Mouse (Mus musculus): ENCODE results near the gene Ankrd34a. TPM values are rescaled to one million over a fixed set of nuclear protein-coding genes. Genes with fewer than 3 reads are reported as not detected.

Gene Ankrd34a
- polyA plus RNA-seq, 1 experiment from 2014 or later, result 2.0 TPM

GRCm38 (mm10) chr3:96555041-96555596, 41.3 kb upstream of the Ankrd34a start:
- 25% methylated on average over 12 of the region's 12 CpGs for WGBS
- Histone ChIP-seq H3K9me3 (ENCODE audit: control insufficient read depth, low read length) (no peaks in the 10 kb centered on the region), H3K27me3 (replicated peaks; ENCODE audit: control insufficient read depth, insufficient read depth, low read length) (no peaks in the 10 kb centered on the region), H3K27ac (ENCODE audit: low read length) (peak overlapping the region; percentile 75), H3K4me2 (ENCODE audit: low read depth, low read length) (0 out of 2 replicates have a peak overlapping the region, but pooled peaks have one; percentile 17), H3K4me1 (ENCODE audit: control insufficient read depth, insufficient read depth, low read length) (peaks cover 29% of the 10 kb centered on the region), H3K36me3 (ENCODE audit: control insufficient read depth, insufficient read depth, low read length) (peaks cover 5% of the 10 kb centered on the region; the same call in 1 of the 2 replicates), H3K9ac (ENCODE audit: low read depth, low read length) (0 out of 2 replicates have a peak overlapping the region, but pooled peaks have one; percentile 9), H3K4me3 (ENCODE audit: low read length) (no peak overlapping the region)
- peak; percentile 21 for ATAC-seq

DNA sequence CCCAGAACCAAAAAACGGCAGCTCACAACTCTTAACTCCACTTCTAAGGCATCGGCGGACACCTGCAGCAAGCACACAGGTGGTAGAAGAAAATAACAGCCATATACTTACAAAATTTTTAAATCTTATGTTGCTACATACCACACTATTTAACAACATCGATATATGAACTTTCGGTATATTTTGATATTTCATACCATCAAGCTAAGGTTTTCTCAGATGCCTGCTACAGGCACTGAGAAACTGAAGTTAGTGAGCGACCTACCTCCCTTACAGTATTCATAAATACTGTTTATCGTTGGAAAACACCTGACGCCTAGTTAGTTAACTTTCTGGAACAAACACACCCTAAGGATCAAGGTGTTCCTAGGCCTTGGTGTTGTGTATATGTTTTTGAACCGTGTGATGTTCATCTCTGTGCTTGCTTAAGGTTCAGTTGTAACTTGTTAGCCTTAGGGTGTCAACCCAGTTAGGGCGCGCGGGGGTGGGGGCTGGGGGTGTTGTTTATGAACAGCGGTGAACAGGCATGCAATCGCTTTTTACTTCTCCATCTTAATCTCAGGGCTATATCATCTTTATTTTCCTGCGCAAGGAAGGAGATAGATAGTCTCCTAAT, 40.3 kb upstream of the Ankrd34a start:
- Histone ChIP-seq H3K27me3 (replicated peaks; ENCODE audit: control insufficient read depth, insufficient read depth, low read length) (no peaks in the 10 kb centered on the region), H3K27ac (ENCODE audit: low read length) (peak overlapping the region; percentile 96), H3K9me3 (ENCODE audit: control insufficient read depth, low read length) (no peaks in the 10 kb centered on the region), H3K36me3 (ENCODE audit: control insufficient read depth, insufficient read depth, low read length) (peaks cover 9% of the 10 kb centered on the region), H3K4me2 (ENCODE audit: low read depth, low read length) (peak overlapping the region; percentile 86), H3K4me1 (ENCODE audit: control insufficient read depth, insufficient read depth, low read length) (peaks cover 39% of the 10 kb centered on the region), H3K9ac (ENCODE audit: low read depth, low read length) (peak overlapping the region; percentile 76), H3K4me3 (ENCODE audit: low read length) (peak overlapping the region; percentile 89)
- no peak for ATAC-seq
- 66% methylated on average over 15 of the region's 15 CpGs for WGBS

DNA sequence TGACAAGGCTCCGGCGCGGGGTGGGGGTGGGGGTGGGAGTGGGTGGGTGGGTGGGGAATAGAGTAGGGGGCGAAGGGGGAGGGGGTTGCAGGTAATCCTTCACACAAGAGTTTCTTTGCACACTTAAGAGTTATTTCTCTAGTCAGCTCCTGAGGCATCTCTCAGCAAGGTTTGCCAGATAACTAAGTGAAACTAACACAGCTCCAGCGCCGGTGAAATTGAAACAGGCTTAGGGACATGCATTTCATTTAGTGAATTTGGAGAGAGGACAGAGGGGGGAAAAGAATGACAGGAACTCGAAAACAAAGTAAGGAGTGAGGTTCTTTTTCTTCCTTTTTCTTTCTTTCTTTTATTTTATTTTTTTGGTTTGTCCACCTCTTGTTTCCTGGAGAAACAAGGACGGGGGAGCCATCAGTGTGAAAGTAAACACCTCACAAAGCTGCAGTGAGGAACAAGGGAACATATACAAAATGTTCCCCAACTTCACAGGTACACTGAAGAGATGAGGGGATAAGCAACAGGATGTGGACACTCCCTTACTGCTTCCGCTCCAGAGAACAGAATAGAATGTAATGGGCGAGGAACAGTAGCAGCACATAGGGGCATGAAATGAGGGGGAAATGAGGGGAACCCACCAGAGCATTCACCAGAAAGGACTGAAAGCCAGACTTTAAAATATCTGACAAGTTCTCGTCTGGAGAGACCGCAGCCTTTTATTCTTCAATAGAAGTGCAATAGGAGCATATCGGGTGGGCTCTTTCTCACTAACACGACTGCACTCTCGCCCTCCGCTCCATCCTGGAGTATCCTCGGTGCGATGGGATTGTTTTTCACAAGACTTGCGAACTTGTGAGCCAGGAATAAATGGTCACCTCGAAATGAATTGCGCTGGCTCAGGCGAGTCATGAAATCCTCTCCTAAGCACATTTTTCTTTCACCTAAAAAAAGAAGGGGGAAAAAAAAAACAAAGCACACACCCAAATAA, 39.5 kb upstream of the Ankrd34a start:
- 3% methylated on average over 22 of the region's 22 CpGs for WGBS
- H3K9me3 ChIP-seq (ENCODE audit: control insufficient read depth, low read length), result no peaks in the 10 kb centered on the region
- H3K4me3 ChIP-seq (ENCODE audit: low read length), result peak overlapping the region; percentile 89
- peak overlapping the region; percentile 86 for H3K4me2 ChIP-seq (ENCODE audit: low read depth, low read length)
- no peaks in the 10 kb centered on the region for H3K27me3 ChIP-seq (replicated peaks; ENCODE audit: control insufficient read depth, insufficient read depth, low read length)
- peak overlapping the region; percentile 96 for H3K27ac ChIP-seq (ENCODE audit: low read length)
- peak overlapping the region; percentile 76 for H3K9ac ChIP-seq (ENCODE audit: low read depth, low read length)
- H3K4me1 ChIP-seq (ENCODE audit: control insufficient read depth, insufficient read depth, low read length), result peaks cover 40% of the 10 kb centered on the region
- H3K36me3 ChIP-seq (ENCODE audit: control insufficient read depth, insufficient read depth, low read length), result peaks cover 13% of the 10 kb centered on the region
- no peak for ATAC-seq

- H3K36me3 ChIP-seq (ENCODE audit: control insufficient read depth, insufficient read depth, low read length), result peaks cover 13% of the 10 kb centered on the region
- H3K9me3 ChIP-seq (ENCODE audit: control insufficient read depth, low read length), result no peaks in the 10 kb centered on the region
- under 1% methylated on average over 26 of the region's 26 CpGs for WGBS
- H3K27me3 ChIP-seq (replicated peaks; ENCODE audit: control insufficient read depth, insufficient read depth, low read length), result no peaks in the 10 kb centered on the region
- ATAC-seq, result peak; percentile 95
- peaks cover 41% of the 10 kb centered on the region for H3K4me1 ChIP-seq (ENCODE audit: control insufficient read depth, insufficient read depth, low read length)
- H3K4me2 ChIP-seq (ENCODE audit: low read depth, low read length), result peak within 1 kb of the TSS; percentile 86
- peak within 1 kb of the TSS; percentile 98 for H3K27ac ChIP-seq (ENCODE audit: low read length)
- H3K9ac ChIP-seq (ENCODE audit: low read depth, low read length), result peak within 1 kb of the TSS; percentile 94
- peak within 1 kb of the TSS; percentile 89 for H3K4me3 ChIP-seq (ENCODE audit: low read length)
These were observed 38.7 kb upstream of the Ankrd34a start, which contains the start of gene Txnip for GRCm38 (mm10) chr3:96557694-96558093. TSS of gene Txnip (plus strand) at chr3:96557957.

- Histone ChIP-seq H3K4me3 (ENCODE audit: low read length) (peak overlapping the region; percentile 89), H3K4me2 (ENCODE audit: low read depth, low read length) (peak overlapping the region; percentile 80), H3K9me3 (ENCODE audit: control insufficient read depth, low read length) (no peaks in the 10 kb centered on the region), H3K4me1 (ENCODE audit: control insufficient read depth, insufficient read depth, low read length) (peaks cover 41% of the 10 kb centered on the region), H3K9ac (ENCODE audit: low read depth, low read length) (peak overlapping the region; percentile 94), H3K27ac (ENCODE audit: low read length) (peak overlapping the region; percentile 98), H3K36me3 (ENCODE audit: control insufficient read depth, insufficient read depth, low read length) (peaks cover 13% of the 10 kb centered on the region), H3K27me3 (replicated peaks; ENCODE audit: control insufficient read depth, insufficient read depth, low read length) (no peaks in the 10 kb centered on the region)
- under 1% methylated on average over 17 of the region's 17 CpGs for WGBS
- ATAC-seq, result peak; percentile 19
These were observed 38.3 kb upstream of the Ankrd34a start for GRCm38 (mm10) chr3:96558159-96558558.

DNA sequence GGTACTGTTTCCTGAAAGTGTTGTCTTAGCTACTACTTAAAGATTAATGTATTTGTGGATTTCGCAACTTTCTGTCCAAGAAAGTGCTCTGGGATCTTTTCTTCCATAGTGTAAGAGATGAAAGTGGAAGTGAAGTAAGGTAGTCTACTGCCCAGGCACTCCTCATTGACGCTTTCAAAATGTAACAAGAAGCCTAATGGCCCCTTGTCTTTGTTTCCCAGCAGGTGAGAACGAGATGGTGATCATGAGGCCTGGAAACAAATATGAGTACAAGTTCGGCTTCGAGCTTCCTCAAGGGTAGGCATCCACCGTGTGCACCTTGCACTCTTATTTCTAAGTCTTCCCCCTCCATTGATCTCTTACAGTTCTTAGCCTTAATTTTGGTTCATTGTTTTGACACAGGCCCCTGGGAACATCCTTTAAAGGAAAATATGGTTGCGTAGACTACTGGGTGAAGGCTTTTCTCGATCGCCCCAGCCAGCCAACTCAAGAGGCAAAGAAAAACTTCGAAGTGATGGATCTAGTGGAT, 37.7 kb upstream of the Ankrd34a start:
- peak overlapping the region; percentile 89 for H3K4me3 ChIP-seq (ENCODE audit: low read length)
- 13% methylated on average over 10 of the region's 10 CpGs for WGBS
- H3K27ac ChIP-seq (ENCODE audit: low read length), result peak overlapping the region; percentile 98
- H3K36me3 ChIP-seq (ENCODE audit: control insufficient read depth, insufficient read depth, low read length), result peaks cover 13% of the 10 kb centered on the region
- no peaks in the 10 kb centered on the region for H3K9me3 ChIP-seq (ENCODE audit: control insufficient read depth, low read length)
- no peaks in the 10 kb centered on the region for H3K27me3 ChIP-seq (replicated peaks; ENCODE audit: control insufficient read depth, insufficient read depth, low read length)
- ATAC-seq, result no peak
- H3K9ac ChIP-seq (ENCODE audit: low read depth, low read length), result peak overlapping the region; percentile 94
- H3K4me2 ChIP-seq (ENCODE audit: low read depth, low read length), result peak overlapping the region; percentile 80
- peaks cover 44% of the 10 kb centered on the region for H3K4me1 ChIP-seq (ENCODE audit: control insufficient read depth, insufficient read depth, low read length)

- H3K27ac ChIP-seq (ENCODE audit: low read length), result peak overlapping the region; percentile 98
- 47% methylated on average over 12 of the region's 12 CpGs for WGBS
- H3K9me3 ChIP-seq (ENCODE audit: control insufficient read depth, low read length), result no peaks in the 10 kb centered on the region
- peak overlapping the region; percentile 80 for H3K4me2 ChIP-seq (ENCODE audit: low read depth, low read length)
- ATAC-seq, result no peak
- H3K9ac ChIP-seq (ENCODE audit: low read depth, low read length), result peak overlapping the region; percentile 94
- H3K4me3 ChIP-seq (ENCODE audit: low read length), result peak overlapping the region; percentile 89
- H3K36me3 ChIP-seq (ENCODE audit: control insufficient read depth, insufficient read depth, low read length), result peaks cover 13% of the 10 kb centered on the region
- peaks cover 51% of the 10 kb centered on the region for H3K4me1 ChIP-seq (ENCODE audit: control insufficient read depth, insufficient read depth, low read length)
- no peaks in the 10 kb centered on the region for H3K27me3 ChIP-seq (replicated peaks; ENCODE audit: control insufficient read depth, insufficient read depth, low read length)
These were observed 37.0 kb upstream of the Ankrd34a start for GRCm38 (mm10) chr3:96559398-96559910.

GRCm38 (mm10) chr3:96559911-96560850, 36.3 kb upstream of the Ankrd34a start:
- Histone ChIP-seq H3K4me3 (ENCODE audit: low read length) (peak overlapping the region; percentile 89), H3K4me1 (ENCODE audit: control insufficient read depth, insufficient read depth, low read length) (peaks cover 52% of the 10 kb centered on the region), H3K9me3 (ENCODE audit: control insufficient read depth, low read length) (no peaks in the 10 kb centered on the region), H3K27ac (ENCODE audit: low read length) (peak overlapping the region; percentile 98), H3K4me2 (ENCODE audit: low read depth, low read length) (peak overlapping the region; percentile 80), H3K27me3 (replicated peaks; ENCODE audit: control insufficient read depth, insufficient read depth, low read length) (no peaks in the 10 kb centered on the region), H3K36me3 (ENCODE audit: control insufficient read depth, insufficient read depth, low read length) (peaks cover 13% of the 10 kb centered on the region), H3K9ac (ENCODE audit: low read depth, low read length) (peak overlapping the region; percentile 94)
- no peak for ATAC-seq
- 59% methylated on average over 23 of the region's 23 CpGs for WGBS
